Mouse (Mus musculus) bone marrow, adult 2 months (tissue): ENCODE results near the gene Nudt6. TPM values are rescaled to one million over a fixed set of nuclear protein-coding genes. Genes with fewer than 3 reads are reported as not detected.

Source experiments
- H3K27ac ChIP-seq: fragments of 200-500 bp; 2 replicates; pipeline ENCODE4 v1.5.1; 2012; ENCODE audit warnings: low read depth, mild to moderate bottlenecking, control low read depth, inconsistent platforms, low read length; ENCODE audit not compliant: control insufficient read depth, poor library complexity, insufficient read depth
- H3K4me1 ChIP-seq: fragments of 200-500 bp; 2 replicates; pipeline ENCODE4 v1.6.1; 2011; ENCODE audit warnings: low read length; ENCODE audit not compliant: control insufficient read depth, insufficient read depth
- H3K4me3 ChIP-seq: fragments of 200-500 bp; replicated peaks from 2 replicates; pipeline ENCODE3; 2011; ENCODE audit warnings: mild to moderate bottlenecking, low read depth, low read length, control low read depth; ENCODE audit not compliant: control insufficient read depth
- CTCF ChIP-seq: fragments of 200-500 bp; IDR thresholded peaks from 2 replicates; pipeline ENCODE4 v1.5.1; 2011; ENCODE audit warnings: low read length, control low read depth; ENCODE audit not compliant: control insufficient read depth, insufficient read depth
- POLR2A ChIP-seq: fragments of 200-500 bp; IDR thresholded peaks from 2 replicates; pipeline ENCODE4 v1.6.1; 2011; ENCODE audit warnings: low read depth, mild to moderate bottlenecking, control low read depth, low read length, borderline replicate concordance; ENCODE audit not compliant: control insufficient read depth
- WGBS: fragments of 180-500 bp; shearing (Covaris S2); methylation state at CpG from one replicate; pipeline ENCODE4 v1.1.7; 2018; 5-methylcytosine and 5-hydroxymethylcytosine counted together
- polyA plus RNA-seq: library from polyadenylated mRNA; stranded (reverse); fragments of >200 nt; gene quantifications from 2 replicates; pipeline ENCODE4 v1.2.4, GENCODE M21; 2011; ENCODE audit warnings: low replicate concordance; ENCODE audit not compliant: missing spikeins, insufficient read depth, insufficient read length

Gene Nudt6
- polyA plus RNA-seq, 1 experiment = 7.3 TPM

DNA sequence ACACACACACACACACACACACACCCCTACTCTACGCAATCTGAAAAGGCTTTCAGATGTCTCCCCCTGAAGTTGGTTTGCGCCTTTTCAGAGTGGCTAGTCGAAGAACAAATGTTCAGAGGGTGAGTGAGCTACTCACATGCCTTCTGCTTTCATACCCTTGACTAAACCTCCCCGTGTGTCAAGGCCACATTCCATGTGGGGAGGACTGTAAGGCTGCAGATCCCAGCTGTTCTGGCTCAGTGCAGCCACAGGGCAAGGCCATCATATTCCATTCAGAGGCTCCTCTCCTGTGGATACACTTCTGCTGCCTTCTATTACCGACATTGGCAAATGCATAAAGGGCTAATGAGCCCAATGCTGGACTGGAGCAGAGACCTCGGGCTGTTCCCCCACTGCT is 41.6 kb downstream of the Nudt6 start:
- H3K4me1 ChIP-seq = no peaks in the 10 kb centered on the region
- H3K4me3 ChIP-seq = no peak overlapping the region
- H3K27ac ChIP-seq = no peak overlapping the region
- 86% methylated on average over 6 of the region's 6 CpGs for WGBS
- TF ChIP-seq POLR2A (no peak), CTCF (no peak)

DNA sequence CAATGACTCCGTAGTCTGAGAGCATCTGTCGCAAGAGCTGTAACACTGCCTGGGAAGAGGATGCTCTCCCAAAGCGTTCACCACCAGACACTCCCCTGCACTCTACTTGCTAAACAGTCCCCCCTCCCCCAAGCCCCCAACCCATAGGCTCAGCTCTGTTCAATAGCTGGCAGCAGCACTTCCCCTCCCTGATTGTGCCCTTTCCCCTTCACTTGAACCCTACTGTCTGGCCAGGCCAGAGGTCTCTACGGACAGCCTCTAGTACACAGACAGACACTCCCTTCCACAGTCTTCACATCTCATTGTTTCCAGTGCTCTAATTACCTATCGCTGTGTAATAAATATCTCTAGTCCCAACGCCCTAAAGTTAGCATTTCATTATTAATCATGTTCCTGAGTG is 42.1 kb downstream of the Nudt6 start:
- 86% methylated on average over 6 of the region's 6 CpGs for WGBS
- no peak overlapping the region for H3K27ac ChIP-seq
- TF ChIP-seq POLR2A = no peak
- TF ChIP-seq CTCF = no peak

DNA sequence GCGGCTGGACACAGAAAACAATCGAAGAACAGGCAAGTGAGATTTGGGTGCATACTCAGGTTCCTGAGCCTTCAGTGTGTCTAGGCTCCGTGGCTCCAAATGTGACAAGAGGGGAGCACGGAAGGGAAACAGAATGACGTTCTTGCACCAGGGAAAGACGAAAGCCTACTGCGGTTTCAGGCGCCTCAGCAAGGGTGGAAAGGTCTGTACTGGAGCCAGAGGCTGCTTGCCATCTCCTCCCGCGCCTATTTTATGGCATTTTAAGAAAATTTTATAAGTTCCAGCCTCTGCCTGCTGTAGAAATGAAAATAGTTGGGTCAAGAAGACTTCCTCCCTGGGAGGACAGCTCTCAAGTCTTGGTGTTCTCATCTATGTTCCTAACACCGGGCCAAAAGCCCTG is 46.3 kb downstream of the Nudt6 start:
- H3K27ac ChIP-seq = no peak overlapping the region
- no peak overlapping the region for H3K4me3 ChIP-seq
- no peaks in the 10 kb centered on the region; the same call in 1 of the 2 replicates for H3K4me1 ChIP-seq
- 89% methylated on average over 11 of the region's 11 CpGs for WGBS
- no peak for TF ChIP-seq CTCF
- no peak for TF ChIP-seq POLR2A

More for the DNA sequence above, 42.1 kb downstream of the Nudt6 start:
- Histone ChIP-seq H3K4me3 (no peak overlapping the region), H3K4me1 (no peaks in the 10 kb centered on the region)

DNA sequence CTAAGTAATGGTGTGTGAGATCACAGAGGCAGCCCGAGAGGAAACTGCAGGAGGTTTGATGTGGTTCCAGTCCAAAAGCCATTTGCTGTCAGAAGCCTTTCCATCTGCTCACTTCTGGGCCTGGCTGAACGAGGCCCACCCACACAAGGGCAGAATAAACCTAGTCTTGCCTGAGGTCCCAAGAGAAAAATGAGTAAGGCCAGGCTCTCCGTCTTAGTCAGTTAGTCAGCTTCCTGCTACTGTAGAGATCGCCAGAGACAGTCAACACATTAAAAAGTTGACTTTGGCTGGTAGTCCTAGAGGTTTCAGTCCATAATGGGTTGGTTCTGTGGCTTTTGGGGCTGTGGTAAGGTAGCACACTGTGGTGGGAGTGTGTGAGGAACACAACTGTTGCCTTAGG is 49.6 kb downstream of the Nudt6 start:
- WGBS = 60% methylated on average over 4 of the region's 4 CpGs
- H3K27ac ChIP-seq = no peak overlapping the region
- TF ChIP-seq CTCF = no peak
- TF ChIP-seq POLR2A = no peak
- no peaks in the 10 kb centered on the region; the same call in 1 of the 2 replicates for H3K4me1 ChIP-seq
- H3K4me3 ChIP-seq = no peak overlapping the region

DNA sequence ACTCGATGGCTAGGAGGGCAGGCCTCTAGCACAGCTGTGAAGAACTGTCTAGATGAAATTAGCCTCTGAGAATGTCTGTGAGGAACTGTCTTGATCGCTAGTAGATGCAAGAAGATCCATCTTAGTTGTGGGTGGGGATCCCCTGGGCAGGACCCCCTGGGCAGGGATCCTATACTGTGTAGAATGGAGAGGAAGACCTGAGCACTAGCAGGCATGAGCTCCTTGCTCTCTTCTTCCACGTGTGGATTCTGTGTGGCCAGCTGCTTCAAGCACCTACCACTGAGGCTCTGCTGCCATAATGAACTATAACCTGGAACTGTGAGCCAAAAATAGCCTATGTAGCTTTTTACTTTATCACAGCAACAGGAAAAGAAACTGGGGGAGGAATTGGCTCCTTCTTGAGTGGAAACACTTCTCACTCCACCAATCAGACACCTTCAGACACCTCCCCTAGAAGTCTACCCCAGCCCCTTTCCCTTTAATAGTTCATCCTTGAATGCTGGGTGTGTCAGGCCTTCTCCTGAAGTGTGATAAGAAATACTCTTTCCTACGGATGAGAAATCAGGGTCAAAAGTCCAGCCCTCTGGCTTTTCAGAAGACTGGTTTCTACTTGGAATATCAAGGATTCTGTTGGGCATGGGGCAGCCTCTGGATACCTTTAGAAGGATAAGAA is 53.5 kb downstream of the Nudt6 start:
- H3K4me3 ChIP-seq = no peak overlapping the region
- no peak for TF ChIP-seq POLR2A
- no peak for TF ChIP-seq CTCF
- 57% methylated on average over 4 of the region's 4 CpGs for WGBS

DNA sequence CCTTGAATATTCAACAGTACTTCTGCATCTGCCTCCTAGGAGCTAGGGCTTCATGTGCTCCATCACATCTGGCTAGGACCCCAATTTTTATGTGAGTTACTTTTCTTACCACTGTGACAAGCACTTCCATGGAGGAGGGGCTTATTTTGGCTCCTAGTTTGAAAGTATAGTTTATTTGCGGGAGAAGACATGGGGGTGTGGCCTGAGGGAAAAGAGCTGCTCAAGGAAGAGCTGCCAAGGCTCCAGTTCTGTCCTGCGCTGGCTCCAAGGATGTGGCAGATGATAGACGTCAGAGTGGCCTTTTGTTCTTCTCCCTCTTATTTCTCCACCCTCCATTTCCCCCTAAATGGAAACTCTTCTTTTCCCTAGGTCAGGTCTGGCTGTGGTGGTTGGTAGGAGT is 54.0 kb downstream of the Nudt6 start:
- no peak overlapping the region for H3K27ac ChIP-seq
- no peaks in the 10 kb centered on the region; the same call in 1 of the 2 replicates for H3K4me1 ChIP-seq
- WGBS = 71% methylated on average over 3 of the region's 3 CpGs
- no peak for TF ChIP-seq POLR2A
- TF ChIP-seq CTCF = no peak
- no peak overlapping the region for H3K4me3 ChIP-seq

More for the DNA sequence above, 53.5 kb downstream of the Nudt6 start:
- H3K27ac ChIP-seq = no peak overlapping the region
- no peaks in the 10 kb centered on the region; the same call in 1 of the 2 replicates for H3K4me1 ChIP-seq

GRCm38 (mm10) chr3:37365144-37365543 is 54.9 kb downstream of the Nudt6 start:
- Histone ChIP-seq H3K27ac (no peak overlapping the region), H3K4me1 (no peaks in the 10 kb centered on the region; the same call in 1 of the 2 replicates), H3K4me3 (no peak overlapping the region)
- TF ChIP-seq POLR2A (no peak), CTCF (no peak)
- 51% methylated on average over 4 of the region's 4 CpGs for WGBS

DNA sequence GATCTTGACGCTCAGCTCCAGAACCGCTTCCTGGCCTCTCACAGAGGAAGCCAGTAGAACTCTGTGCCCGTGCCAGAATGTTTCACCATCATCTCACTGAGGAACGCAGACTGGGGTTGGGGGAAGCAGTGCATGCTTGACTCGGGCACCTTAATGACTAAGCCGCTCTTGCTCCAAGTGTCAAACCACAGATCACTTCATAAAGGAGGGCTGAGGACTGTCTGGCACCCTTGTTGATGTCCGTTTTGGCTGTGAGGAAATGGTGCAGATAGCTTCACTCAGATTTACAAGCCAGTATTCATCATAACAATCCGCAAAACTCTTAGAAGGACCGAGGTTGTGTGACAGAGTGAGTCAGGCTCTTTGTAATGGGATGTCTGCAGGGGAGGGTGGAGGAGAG is 59.3 kb downstream of the Nudt6 start:
- TF ChIP-seq POLR2A (no peak), CTCF (no peak)
- H3K4me1 ChIP-seq = no peaks in the 10 kb centered on the region; the same call in 1 of the 2 replicates
- H3K27ac ChIP-seq = no peak overlapping the region; the same call in 1 of the 2 replicates
- WGBS = 18% methylated on average over 9 of the region's 9 CpGs
- no peak overlapping the region for H3K4me3 ChIP-seq

Other genes starting within 250 kb of the Nudt6 start
- not detected in 2 replicates for gene Il21, start 187.6 kb downstream of the Nudt6 start, polyA plus RNA-seq
- gene Bbs12, start 107.7 kb downstream of the Nudt6 start, polyA plus RNA-seq = 2.9 and 3.4 TPM in 2 replicates
- 1.7 and 4.8 TPM in 2 replicates for gene Cetn4, start 107.5 kb downstream of the Nudt6 start, polyA plus RNA-seq
- 0.67 TPM in 1 of 2 replicates, not detected in the other for gene Fgf2, start 71.9 kb downstream of the Nudt6 start, polyA plus RNA-seq
- gene Spata5, start 315 bp downstream of the Nudt6 start, polyA plus RNA-seq = 11.7 and 15.9 TPM in 2 replicates
- gene Spry1, start 219.7 kb upstream of the Nudt6 start, polyA plus RNA-seq = 5.1 and 6.2 TPM in 2 replicates